Mouse (Mus musculus): Measurements from ENCODE around the gene Rnf126.

DNA sequence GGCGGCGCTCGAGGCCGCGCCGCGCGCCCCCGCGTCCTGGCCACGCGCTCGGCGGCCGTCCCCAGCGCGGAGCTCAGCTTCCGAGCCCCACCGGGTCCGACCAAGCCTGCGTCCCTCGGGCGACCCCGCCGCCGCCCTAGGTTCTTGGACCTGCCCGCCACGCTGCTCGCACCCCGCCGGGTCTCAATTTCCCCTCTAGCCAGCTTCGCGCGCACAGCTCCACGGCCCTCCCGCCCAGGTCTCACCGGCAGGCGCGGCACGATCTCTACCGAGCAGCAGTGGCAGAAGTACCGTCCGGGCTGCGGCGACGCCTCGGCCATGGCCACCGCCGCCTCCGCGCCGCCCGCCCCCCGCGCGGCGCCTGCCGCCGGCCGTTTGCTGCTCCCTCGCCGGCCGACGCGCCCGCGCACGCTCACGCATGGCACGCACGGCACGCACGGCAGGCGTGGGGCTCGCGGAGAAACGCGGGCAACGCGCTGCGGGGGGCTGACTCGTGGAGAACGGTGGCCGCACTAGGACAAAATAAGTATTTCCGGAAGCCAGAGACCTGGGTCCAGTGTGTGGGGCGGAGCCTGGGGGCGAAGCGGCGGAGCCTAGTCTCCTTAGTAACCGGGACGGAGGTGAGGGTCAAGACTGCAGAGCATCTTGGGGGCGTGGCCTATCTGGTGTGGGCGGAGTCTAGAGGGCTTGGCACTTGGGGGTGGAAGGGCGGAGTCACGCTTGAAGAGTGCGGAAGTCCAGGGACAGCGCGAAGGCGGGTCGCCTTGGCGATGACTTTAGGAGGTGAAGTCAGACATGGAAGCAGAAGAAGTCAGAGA is at the start of gene Rnf126:
- TF ChIP-seq TAL1 (IDR thresholded peaks at IDR 0.05; ENCODE audit: low read length): no peak
- no peak for TF ChIP-seq GATA1 (IDR thresholded peaks at IDR 0.05; ENCODE audit: low read length)

Data from erythroblast, embryonic 14.5 days (primary cell).